Mouse (Mus musculus) urinary bladder, adult 2 months (tissue): ENCODE measurements around the gene Mrfap1. TPM values are rescaled to one million over a fixed set of nuclear protein-coding genes. Genes with fewer than 3 reads are reported as not detected.

Experiments
- DNase-seq: peaks from one replicate; pipeline ENCODE4 v3.0.0; 2022; ENCODE audit warnings: low spot score
- polyA plus RNA-seq: library from polyadenylated mRNA; depleted of rRNA; stranded (reverse); fragments of >200 nt; gene quantifications from 2 replicates; pipeline ENCODE4 v1.2.3, GENCODE M21; 2012; rRNA removed

Gene Mrfap1
- polyA plus RNA-seq, result 181 and 226 TPM in 2 replicates

- peak; percentile 94 for DNase-seq
Measured at GRCm38 (mm10) chr5:36796296-36797014, at the start of gene Mrfap1. Mrfap1 (minus strand) TSS chr5:36796772.

GRCm38 (mm10) chr5:36844490-36844889 is 47.9 kb upstream of the Mrfap1 start:
- DNase-seq, result no peak

GRCm38 (mm10) chr5:36841701-36842100 is 45.1 kb upstream of the Mrfap1 start:
- no peak for DNase-seq

- no peak for DNase-seq
Measured at GRCm38 (mm10) chr5:36840092-36840491, 43.5 kb upstream of the Mrfap1 start.

GRCm38 (mm10) chr5:36839602-36840001 is 43.0 kb upstream of the Mrfap1 start:
- DNase-seq, result no peak

- DNase-seq, result no peak
Measured at GRCm38 (mm10) chr5:36839032-36839431, 42.5 kb upstream of the Mrfap1 start.

GRCm38 (mm10) chr5:36835933-36836332 is 39.4 kb upstream of the Mrfap1 start:
- DNase-seq, result peak; percentile 54

- no peak for DNase-seq
Measured at GRCm38 (mm10) chr5:36831272-36831671, 34.7 kb upstream of the Mrfap1 start.

- DNase-seq, result peak; percentile 90
Measured at GRCm38 (mm10) chr5:36829913-36830879, 33.6 kb upstream of the Mrfap1 start, which contains the start of gene Man2b2. Man2b2 (minus strand) TSS chr5:36830653.

- no peak for DNase-seq
Measured at GRCm38 (mm10) chr5:36829098-36829497, 32.5 kb upstream of the Mrfap1 start.

GRCm38 (mm10) chr5:36822907-36823306 is 26.3 kb upstream of the Mrfap1 start:
- DNase-seq, result no peak

GRCm38 (mm10) chr5:36820142-36820541 is 23.6 kb upstream of the Mrfap1 start:
- no peak for DNase-seq

- DNase-seq, result no peak
Measured at GRCm38 (mm10) chr5:36819742-36820141, 23.2 kb upstream of the Mrfap1 start.

- DNase-seq, result no peak
Measured at GRCm38 (mm10) chr5:36817738-36818137, 21.2 kb upstream of the Mrfap1 start.

- no peak for DNase-seq
Measured at GRCm38 (mm10) chr5:36814554-36814953, 18.0 kb upstream of the Mrfap1 start.

GRCm38 (mm10) chr5:36811413-36811812 is 14.8 kb upstream of the Mrfap1 start:
- no peak for DNase-seq

GRCm38 (mm10) chr5:36810634-36811033 is 14.1 kb upstream of the Mrfap1 start:
- no peak for DNase-seq

GRCm38 (mm10) chr5:36809123-36809522 is 12.6 kb upstream of the Mrfap1 start:
- no peak for DNase-seq

GRCm38 (mm10) chr5:36807106-36807505 is 10.5 kb upstream of the Mrfap1 start:
- DNase-seq, result no peak

- no peak for DNase-seq
Measured at GRCm38 (mm10) chr5:36797291-36797690, 719 bp upstream of the Mrfap1 start.

- DNase-seq, result peak; percentile 62
Measured at GRCm38 (mm10) chr5:36795647-36796295, 801 bp downstream of the Mrfap1 start.

GRCm38 (mm10) chr5:36791861-36792260 is 4.7 kb downstream of the Mrfap1 start:
- no peak for DNase-seq
